Mouse (Mus musculus): ENCODE data around the gene Olfr522. TPM values are rescaled to one million over a fixed set of nuclear protein-coding genes. Genes with fewer than 3 reads are reported as not detected.

Olfr522 gene
- polyA plus RNA-seq, 1 experiment from 2014 or later = not detected

GRCm38 (mm10) chr7:140179176-140179575 lies 14.6 kb upstream of the Olfr522 start:
- ATAC-seq (replicated peaks; ENCODE audit: low FRiP score) = no peak
- Histone ChIP-seq H3K9me3 (ENCODE audit: control insufficient read depth, low read length) (no peaks in the 10 kb centered on the region), H3K4me3 (ENCODE audit: low read depth, low read length) (no peak overlapping the region), H3K27me3 (replicated peaks; ENCODE audit: control insufficient read depth, insufficient read depth, low read length) (no peaks in the 10 kb centered on the region), H3K9ac (ENCODE audit: low read depth, low read length) (no peak overlapping the region), H3K4me2 (no peak overlapping the region), H3K27ac (ENCODE audit: low read depth, low read length) (no peak overlapping the region), H3K4me1 (replicated peaks; ENCODE audit: control insufficient read depth, insufficient read depth, low read length) (no peaks in the 10 kb centered on the region), H3K36me3 (ENCODE audit: control insufficient read depth, insufficient read depth, low read length) (no peaks in the 10 kb centered on the region)
- 85% methylated on average over 2 of the region's 2 CpGs for WGBS
- no peak for DNase-seq (ENCODE audit: low spot score)

- ATAC-seq (replicated peaks; ENCODE audit: low FRiP score) (no peak), DNase-seq (ENCODE audit: low spot score) (no peak)
- Histone ChIP-seq H3K9me3 (ENCODE audit: control insufficient read depth, low read length) (no peaks in the 10 kb centered on the region), H3K27me3 (replicated peaks; ENCODE audit: control insufficient read depth, insufficient read depth, low read length) (no peaks in the 10 kb centered on the region), H3K9ac (ENCODE audit: low read depth, low read length) (no peak within 1 kb of the TSS), H3K4me2 (no peak within 1 kb of the TSS), H3K4me3 (ENCODE audit: low read depth, low read length) (no peak within 1 kb of the TSS), H3K4me1 (replicated peaks; ENCODE audit: control insufficient read depth, insufficient read depth, low read length) (no peaks in the 10 kb centered on the region), H3K36me3 (ENCODE audit: control insufficient read depth, insufficient read depth, low read length) (no peaks in the 10 kb centered on the region), H3K27ac (ENCODE audit: low read depth, low read length) (no peak within 1 kb of the TSS)
- WGBS = 59% methylated on average over 1 of the region's 1 CpGs
Observed at GRCm38 (mm10) chr7:140172936-140173335, 8.4 kb upstream of the Olfr522 start, which contains the start of gene Olfr523. Olfr523 (plus strand) TSS chr7:140173217.

- WGBS = 91% methylated on average over 3 of the region's 3 CpGs
- Histone ChIP-seq H3K9ac (ENCODE audit: low read depth, low read length) (no peak overlapping the region), H3K27me3 (replicated peaks; ENCODE audit: control insufficient read depth, insufficient read depth, low read length) (no peaks in the 10 kb centered on the region), H3K4me1 (replicated peaks; ENCODE audit: control insufficient read depth, insufficient read depth, low read length) (no peaks in the 10 kb centered on the region), H3K36me3 (ENCODE audit: control insufficient read depth, insufficient read depth, low read length) (no peaks in the 10 kb centered on the region), H3K4me2 (no peak overlapping the region), H3K27ac (ENCODE audit: low read depth, low read length) (no peak overlapping the region), H3K9me3 (ENCODE audit: control insufficient read depth, low read length) (no peaks in the 10 kb centered on the region), H3K4me3 (ENCODE audit: low read depth, low read length) (no peak overlapping the region)
- ATAC-seq (replicated peaks; ENCODE audit: low FRiP score) = no peak
- DNase-seq (ENCODE audit: low spot score) = no peak
Observed at GRCm38 (mm10) chr7:140170863-140171262, 6.3 kb upstream of the Olfr522 start.

GRCm38 (mm10) chr7:140169386-140169785 lies 4.8 kb upstream of the Olfr522 start:
- WGBS = 69% methylated on average over 4 of the region's 4 CpGs
- ATAC-seq (replicated peaks; ENCODE audit: low FRiP score) = no peak
- no peak overlapping the region for H3K27ac ChIP-seq (ENCODE audit: low read depth, low read length)
- no peaks in the 10 kb centered on the region for H3K4me1 ChIP-seq (replicated peaks; ENCODE audit: control insufficient read depth, insufficient read depth, low read length)
- H3K4me3 ChIP-seq (ENCODE audit: low read depth, low read length) = no peak overlapping the region
- H3K36me3 ChIP-seq (ENCODE audit: control insufficient read depth, insufficient read depth, low read length) = no peaks in the 10 kb centered on the region
- H3K9me3 ChIP-seq (ENCODE audit: control insufficient read depth, low read length) = no peaks in the 10 kb centered on the region
- H3K9ac ChIP-seq (ENCODE audit: low read depth, low read length) = no peak overlapping the region
- no peaks in the 10 kb centered on the region for H3K27me3 ChIP-seq (replicated peaks; ENCODE audit: control insufficient read depth, insufficient read depth, low read length)
- no peak overlapping the region for H3K4me2 ChIP-seq
- DNase-seq (ENCODE audit: low spot score) = no peak

- H3K4me2 ChIP-seq = no peak overlapping the region
- H3K27me3 ChIP-seq (replicated peaks; ENCODE audit: control insufficient read depth, insufficient read depth, low read length) = no peaks in the 10 kb centered on the region
- 69% methylated on average over 1 of the region's 1 CpGs for WGBS
- H3K4me1 ChIP-seq (replicated peaks; ENCODE audit: control insufficient read depth, insufficient read depth, low read length) = no peaks in the 10 kb centered on the region
- no peaks in the 10 kb centered on the region for H3K9me3 ChIP-seq (ENCODE audit: control insufficient read depth, low read length)
- no peak overlapping the region for H3K4me3 ChIP-seq (ENCODE audit: low read depth, low read length)
- H3K27ac ChIP-seq (ENCODE audit: low read depth, low read length) = no peak overlapping the region
- H3K36me3 ChIP-seq (ENCODE audit: control insufficient read depth, insufficient read depth, low read length) = no peaks in the 10 kb centered on the region
- no peak for DNase-seq (ENCODE audit: low spot score)
- H3K9ac ChIP-seq (ENCODE audit: low read depth, low read length) = no peak overlapping the region
- no peak for ATAC-seq (replicated peaks; ENCODE audit: low FRiP score)
Observed at GRCm38 (mm10) chr7:140167950-140168349, 3.4 kb upstream of the Olfr522 start.

DNA sequence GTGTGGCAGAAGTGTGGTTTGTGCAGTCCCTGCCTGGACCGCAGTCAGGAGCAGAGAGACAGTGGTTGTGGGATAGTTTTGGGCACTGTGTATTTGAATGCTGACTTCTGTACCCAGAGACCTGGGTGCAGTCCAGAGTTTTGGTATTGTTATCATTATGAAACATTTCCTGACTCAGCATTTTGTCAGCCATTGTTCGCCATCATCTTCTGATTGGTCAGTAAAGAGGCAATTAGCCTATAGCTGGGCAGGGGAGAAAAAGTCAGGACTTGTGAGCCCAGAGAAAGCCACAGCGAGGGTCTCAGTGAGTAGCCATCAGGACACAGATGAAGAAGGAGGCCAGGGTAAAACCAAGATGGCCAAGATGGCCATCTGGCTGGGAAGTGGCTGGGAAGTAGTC lies 4.2 kb downstream of the Olfr522 start:
- Histone ChIP-seq H3K4me3 (ENCODE audit: low read depth, low read length) (no peak overlapping the region), H3K27ac (ENCODE audit: low read depth, low read length) (no peak overlapping the region), H3K4me1 (replicated peaks; ENCODE audit: control insufficient read depth, insufficient read depth, low read length) (no peaks in the 10 kb centered on the region), H3K27me3 (replicated peaks; ENCODE audit: control insufficient read depth, insufficient read depth, low read length) (peaks cover under 1% of the 10 kb centered on the region; the same call in 1 of the 2 replicates), H3K4me2 (no peak overlapping the region), H3K9me3 (ENCODE audit: control insufficient read depth, low read length) (no peaks in the 10 kb centered on the region), H3K36me3 (ENCODE audit: control insufficient read depth, insufficient read depth, low read length) (no peaks in the 10 kb centered on the region), H3K9ac (ENCODE audit: low read depth, low read length) (no peak overlapping the region)
- 77% methylated on average over 3 of the region's 3 CpGs for WGBS
- DNase-seq (ENCODE audit: low spot score) (no peak), ATAC-seq (replicated peaks; ENCODE audit: low FRiP score) (no peak)

GRCm38 (mm10) chr7:140154218-140154927 lies 10.2 kb downstream of the Olfr522 start, which contains the start of gene Sprn:
Sprn (minus strand) TSS chr7:140154877.
- H3K9ac ChIP-seq (ENCODE audit: low read depth, low read length) = no peak within 1 kb of the TSS
- H3K4me1 ChIP-seq (replicated peaks; ENCODE audit: control insufficient read depth, insufficient read depth, low read length) = no peaks in the 10 kb centered on the region
- DNase-seq (ENCODE audit: low spot score) (no peak), ATAC-seq (replicated peaks; ENCODE audit: low FRiP score) (peak; percentile 30; the same call in 1 of the 2 replicates)
- 8% methylated on average over 28 of the region's 28 CpGs for WGBS
- peak within 1 kb of the TSS; percentile 20; the same call in 1 of the 2 replicates for H3K4me2 ChIP-seq
- H3K27ac ChIP-seq (ENCODE audit: low read depth, low read length) = no peak within 1 kb of the TSS
- H3K27me3 ChIP-seq (replicated peaks; ENCODE audit: control insufficient read depth, insufficient read depth, low read length) = peaks cover 32% of the 10 kb centered on the region
- no peaks in the 10 kb centered on the region for H3K9me3 ChIP-seq (ENCODE audit: control insufficient read depth, low read length)
- H3K4me3 ChIP-seq (ENCODE audit: low read depth, low read length) = no peak within 1 kb of the TSS
- no peaks in the 10 kb centered on the region; the same call in 1 of the 2 replicates for H3K36me3 ChIP-seq (ENCODE audit: control insufficient read depth, insufficient read depth, low read length)

DNA sequence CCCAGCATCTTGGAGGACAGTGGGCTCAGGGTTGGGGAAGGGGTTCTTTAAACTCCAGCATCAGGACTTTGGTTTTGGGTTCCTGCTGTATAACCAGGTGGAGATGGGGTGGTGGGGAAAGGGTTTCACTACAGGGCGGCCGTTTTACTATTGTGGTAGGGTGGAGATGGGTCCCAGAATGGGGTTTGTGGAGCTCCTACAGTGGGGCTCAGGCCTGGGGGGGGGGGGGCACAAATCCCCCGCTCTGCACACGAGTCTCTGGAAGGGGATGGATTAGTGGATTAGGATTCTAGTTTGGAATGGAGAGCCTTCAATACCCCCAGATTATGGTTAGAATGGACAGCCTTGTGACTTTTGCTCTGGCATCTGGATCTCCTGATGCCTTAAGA lies 10.7 kb downstream of the Olfr522 start:
- Histone ChIP-seq H3K9ac (ENCODE audit: low read depth, low read length) (no peak overlapping the region), H3K4me1 (replicated peaks; ENCODE audit: control insufficient read depth, insufficient read depth, low read length) (no peaks in the 10 kb centered on the region), H3K9me3 (ENCODE audit: control insufficient read depth, low read length) (no peaks in the 10 kb centered on the region), H3K27me3 (replicated peaks; ENCODE audit: control insufficient read depth, insufficient read depth, low read length) (peaks cover 32% of the 10 kb centered on the region), H3K36me3 (ENCODE audit: control insufficient read depth, insufficient read depth, low read length) (no peaks in the 10 kb centered on the region; the same call in 1 of the 2 replicates), H3K4me3 (ENCODE audit: low read depth, low read length) (no peak overlapping the region), H3K27ac (ENCODE audit: low read depth, low read length) (no peak overlapping the region), H3K4me2 (no peak overlapping the region; the same call in 1 of the 2 replicates)
- DNase-seq (ENCODE audit: low spot score) = no peak
- WGBS = 28% methylated on average over 4 of the region's 4 CpGs
- ATAC-seq (replicated peaks; ENCODE audit: low FRiP score) = no peak

GRCm38 (mm10) chr7:140153383-140153782 lies 11.2 kb downstream of the Olfr522 start:
- 13% methylated on average over 28 of the region's 28 CpGs for WGBS
- Histone ChIP-seq H3K9me3 (ENCODE audit: control insufficient read depth, low read length) (no peaks in the 10 kb centered on the region), H3K27ac (ENCODE audit: low read depth, low read length) (no peak overlapping the region), H3K4me1 (replicated peaks; ENCODE audit: control insufficient read depth, insufficient read depth, low read length) (no peaks in the 10 kb centered on the region), H3K4me2 (peak overlapping the region; percentile 42; the same call in 1 of the 2 replicates), H3K4me3 (ENCODE audit: low read depth, low read length) (peak overlapping the region; percentile 20; the same call in 1 of the 2 replicates), H3K9ac (ENCODE audit: low read depth, low read length) (no peak overlapping the region), H3K27me3 (replicated peaks; ENCODE audit: control insufficient read depth, insufficient read depth, low read length) (peaks cover 32% of the 10 kb centered on the region), H3K36me3 (ENCODE audit: control insufficient read depth, insufficient read depth, low read length) (no peaks in the 10 kb centered on the region; the same call in 1 of the 2 replicates)
- 0 out of 2 replicates have a peak, but pooled peaks have one; percentile 12 for ATAC-seq (replicated peaks; ENCODE audit: low FRiP score)
- no peak for DNase-seq (ENCODE audit: low spot score)

Data from liver, embryonic 11.5 days (tissue).